Mouse (Mus musculus) kidney, postnatal 25 days (tissue): ENCODE results near the gene Gm10644.

Experiments
- DNase-seq, 2 experiments: peaks; one replicate each; pipeline ENCODE4 v3.0.0; 2021; ENCODE audit warnings: mixed read lengths in 2 of 2

Gene Gm10644

DNA sequence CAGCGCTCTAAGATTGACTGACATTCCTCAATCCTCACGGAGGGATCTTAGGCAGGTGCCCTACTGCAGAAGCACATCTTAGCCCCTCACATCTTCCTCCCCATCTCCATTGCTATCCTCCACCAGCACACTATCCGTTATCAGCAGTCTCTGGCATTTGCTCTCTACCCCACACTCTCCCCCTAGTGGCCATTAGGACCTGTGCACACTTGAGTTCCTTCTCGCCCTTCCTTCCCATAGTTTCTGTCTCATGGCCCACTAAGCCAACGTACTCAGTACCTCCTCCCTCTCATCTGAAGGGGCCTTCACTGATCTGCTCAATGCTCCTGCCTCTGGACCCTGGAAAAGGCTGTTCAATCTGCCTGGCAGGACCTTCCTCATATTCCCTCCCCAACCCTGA, 59.1 kb downstream of the Gm10644 start:
- DNase-seq = peak; percentile 48 to 56

DNA sequence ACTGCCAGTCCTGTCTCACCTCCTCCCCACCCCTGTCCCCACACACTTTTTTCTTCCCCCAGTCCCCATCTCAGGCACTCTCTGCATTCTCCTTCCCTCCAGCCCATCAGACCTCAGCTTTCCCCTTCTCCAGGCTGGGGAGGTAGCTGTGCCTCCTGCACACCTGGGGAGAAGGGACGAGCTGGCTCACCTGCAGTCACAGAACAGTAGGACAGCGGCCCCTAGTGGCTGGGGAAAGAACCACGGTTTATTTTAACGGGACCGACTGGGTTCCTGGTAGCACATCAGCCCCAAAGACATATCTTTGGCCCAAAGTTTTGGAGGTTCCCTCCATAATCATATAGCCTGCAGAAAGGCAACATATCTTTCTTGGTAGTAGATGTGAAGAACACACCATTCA, 61.1 kb downstream of the Gm10644 start:
- DNase-seq = peak; percentile 84 to 88

- no peak for DNase-seq
Measured at GRCm38 (mm10) chr8:83892061-83892460, 62.9 kb downstream of the Gm10644 start.

- DNase-seq = no peak
Measured at GRCm38 (mm10) chr8:83888409-83888808, 66.6 kb downstream of the Gm10644 start.
